Mouse (Mus musculus) testis, adult 2 months (tissue): ENCODE results near the gene Gm1673. TPM values are rescaled to one million over a fixed set of nuclear protein-coding genes. Genes with fewer than 3 reads are reported as not detected.

Experiments
- H3K27ac ChIP-seq: fragments of 200-500 bp; 2 replicates; pipeline ENCODE4 v1.5.1; 2012; ENCODE audit warnings: low read depth, low read length; ENCODE audit not compliant: control insufficient read depth, insufficient read depth
- H3K27me3 ChIP-seq: fragments of 200-500 bp; 2 replicates; pipeline ENCODE4 v1.6.1; 2012; ENCODE audit warnings: mild to moderate bottlenecking, low read length, moderate library complexity; ENCODE audit not compliant: control insufficient read depth, insufficient read depth
- H3K36me3 ChIP-seq: fragments of 200-500 bp; 2 replicates; pipeline ENCODE4 v1.6.1; 2012; ENCODE audit warnings: mild to moderate bottlenecking, low read length; ENCODE audit not compliant: control insufficient read depth, insufficient read depth
- H3K4me1 ChIP-seq: fragments of 200-500 bp; 2 replicates; pipeline ENCODE4 v1.6.1; 2012; ENCODE audit warnings: low read length; ENCODE audit not compliant: control insufficient read depth, insufficient read depth
- H3K4me3 ChIP-seq: fragments of 200-500 bp; 2 replicates; pipeline ENCODE4 v1.5.1; 2012; ENCODE audit warnings: low read depth, mild to moderate bottlenecking, low read length, moderate library complexity, mixed read lengths; ENCODE audit not compliant: control insufficient read depth
- CTCF ChIP-seq: fragments of 200-500 bp; IDR thresholded peaks from 2 replicates; pipeline ENCODE4 v1.5.1; 2012; ENCODE audit warnings: low read depth, mild to moderate bottlenecking, inconsistent platforms, low read length, moderate library complexity; ENCODE audit not compliant: control insufficient read depth, insufficient read depth, insufficient replicate concordance
- POLR2A ChIP-seq: fragments of 200-500 bp; IDR thresholded peaks from 2 replicates; pipeline ENCODE4 v1.6.1; 2012; ENCODE audit warnings: low read depth, mild to moderate bottlenecking, inconsistent platforms, low read length, moderate library complexity; ENCODE audit not compliant: control insufficient read depth
- polyA plus RNA-seq: library from polyadenylated mRNA; depleted of rRNA; stranded (reverse); fragments of >200 nt; gene quantifications from 2 replicates; pipeline ENCODE4 v1.2.3, GENCODE M21; 2012

Gm1673 gene
- polyA plus RNA-seq, 1 experiment = 154 TPM

GRCm38 (mm10) chr5:33976267-33976666, 7.0 kb upstream of the Gm1673 start:
- no peak overlapping the region for H3K4me3 ChIP-seq
- TF ChIP-seq POLR2A = no peak
- no peak for TF ChIP-seq CTCF
- no peaks in the 10 kb centered on the region for H3K4me1 ChIP-seq
- H3K27ac ChIP-seq = no peak overlapping the region
- no peaks in the 10 kb centered on the region for H3K27me3 ChIP-seq
- no peaks in the 10 kb centered on the region for H3K36me3 ChIP-seq

GRCm38 (mm10) chr5:33982731-33983259, 438 bp upstream of the Gm1673 start:
- H3K4me1 ChIP-seq = peaks cover 10% of the 10 kb centered on the region
- no peaks in the 10 kb centered on the region for H3K27me3 ChIP-seq
- H3K27ac ChIP-seq = peak overlapping the region; percentile 65
- TF ChIP-seq CTCF (no peak), POLR2A (no peak)
- peak overlapping the region; percentile 92 for H3K4me3 ChIP-seq
- H3K36me3 ChIP-seq = no peaks in the 10 kb centered on the region

- Histone ChIP-seq H3K27me3 (no peaks in the 10 kb centered on the region), H3K27ac (no peak overlapping the region), H3K36me3 (no peaks in the 10 kb centered on the region), H3K4me3 (peak overlapping the region; percentile 83), H3K4me1 (peaks cover 25% of the 10 kb centered on the region)
- TF ChIP-seq CTCF = peak; percentile 44; the same call in 1 of the 2 replicates
- no peak for TF ChIP-seq POLR2A
Measured at GRCm38 (mm10) chr5:33994671-33995625, 11.7 kb downstream of the Gm1673 start.

- Histone ChIP-seq H3K36me3 (no peaks in the 10 kb centered on the region), H3K27ac (no peak within 1 kb of the TSS; the same call in 1 of the 2 replicates), H3K4me1 (peaks cover 25% of the 10 kb centered on the region), H3K27me3 (no peaks in the 10 kb centered on the region), H3K4me3 (peak within 1 kb of the TSS; percentile 83)
- TF ChIP-seq POLR2A (no peak), CTCF (no peak)
Measured at GRCm38 (mm10) chr5:33995843-33996693, 12.8 kb downstream of the Gm1673 start, which contains the start of gene Nat8l. TSS of gene Nat8l (plus strand) at chr5:33995984.

- no peak overlapping the region for H3K27ac ChIP-seq
- no peaks in the 10 kb centered on the region for H3K27me3 ChIP-seq
- no peaks in the 10 kb centered on the region for H3K36me3 ChIP-seq
- H3K4me3 ChIP-seq = peak overlapping the region; percentile 83
- peaks cover 25% of the 10 kb centered on the region for H3K4me1 ChIP-seq
- TF ChIP-seq CTCF (no peak), POLR2A (no peak)
Measured at GRCm38 (mm10) chr5:33996694-33997045, 13.4 kb downstream of the Gm1673 start.

- TF ChIP-seq POLR2A (no peak), CTCF (no peak)
- no peak overlapping the region for H3K27ac ChIP-seq
Measured at GRCm38 (mm10) chr5:33997051-33997741, 14.0 kb downstream of the Gm1673 start.

More at GRCm38 (mm10) chr5:33997051-33997741, 14.0 kb downstream of the Gm1673 start:
- no peaks in the 10 kb centered on the region for H3K27me3 ChIP-seq
- peaks cover 25% of the 10 kb centered on the region for H3K4me1 ChIP-seq
- H3K4me3 ChIP-seq = peak overlapping the region; percentile 83; the same call in 1 of the 2 replicates
- H3K36me3 ChIP-seq = no peaks in the 10 kb centered on the region
